24 mouse cellular contexts compared by ENCODE assay signal in genomic region chr15:100156781-100157470, GRCm38 (mm10).
DNase-seq lines count a peak whose midpoint lies in the region; ATAC-seq lines count a peak whose summit lies in the region.
"Had no signal": no experiment of that assay in that cellular context is flagged by ENCODE, and none has a peak within 500 bp of the region (broad histone marks: within the 10 kb centered on the region; RNA-seq: fewer than 3 reads in every experiment).

No protein-coding gene starts in this region.

- intact Hi-C loops in gastrocnemius, postnatal 36 days (cut with DNase I) = no loop called here

- H3K4me1 ChIP-seq in heart, embryonic 16.5 days (ENCODE audit: control insufficient read depth, insufficient read depth, low read length) = peaks cover 6% of the 10 kb centered on the region
- H3K4me1 ChIP-seq: megakaryocyte, embryonic 14.5 days; midbrain, embryonic 15.5 days; neural tube, embryonic 13.5 days had no signal

- H3K4me3 ChIP-seq in heart, embryonic 16.5 days (ENCODE audit: low read length) = no peak overlapping the region
- H3K4me3 ChIP-seq: megakaryocyte, embryonic 14.5 days; midbrain, embryonic 15.5 days; myocyte; neural tube, embryonic 13.5 days had no signal

- peak overlapping the region; percentile 46; the same call in 1 of the 2 replicates for H3K27ac ChIP-seq in heart, embryonic 16.5 days (ENCODE audit: low read length)
- H3K27ac ChIP-seq: hindbrain, embryonic 14.5 days; liver, embryonic 14.5 days; midbrain, embryonic 15.5 days; neural tube, embryonic 13.5 days had no signal

- ATAC-seq in heart, embryonic 16.5 days (replicated peaks; ENCODE audit: extremely low read depth, insufficient read depth, low FRiP score) = peak; percentile 37; the same call in 1 of the 2 replicates
- no peak for ATAC-seq in megakaryocyte-erythroid progenitor cell, adult 5-6 weeks (replicated peaks; ENCODE audit: low FRiP score, low TSS enrichment, poor library complexity, severe bottlenecking)
- ATAC-seq: forebrain, embryonic 14.5 days; inflammation-experienced regulatory T-cells, adult 6 months; midbrain, embryonic 15.5 days had no signal

- WGBS in heart, embryonic 16.5 days = 67% methylated on average over 10 of the region's 10 CpGs

- no peak overlapping the region for H3K9ac ChIP-seq in heart, embryonic 16.5 days (ENCODE audit: low read length)
- H3K9ac ChIP-seq: hindbrain, embryonic 14.5 days; liver, embryonic 14.5 days; lung, embryonic 14.5 days; midbrain, embryonic 15.5 days; neural tube, embryonic 13.5 days had no signal

- H3K27me3 ChIP-seq in heart, embryonic 16.5 days (ENCODE audit: control insufficient read depth, insufficient read depth, low read length) = no peaks in the 10 kb centered on the region
- H3K27me3 ChIP-seq: megakaryocyte, embryonic 14.5 days; midbrain, embryonic 15.5 days; neural tube, embryonic 13.5 days had no signal

- H3K9me3 ChIP-seq in heart, embryonic 16.5 days (replicated peaks; ENCODE audit: control insufficient read depth, low read length) = no peaks in the 10 kb centered on the region
- H3K9me3 ChIP-seq: megakaryocyte, embryonic 14.5 days; midbrain, embryonic 15.5 days; neural tube, embryonic 13.5 days had no signal

- H3K36me3 ChIP-seq in heart, embryonic 16.5 days (ENCODE audit: control insufficient read depth, insufficient read depth) = peaks cover 22% of the 10 kb centered on the region

- H3K4me2 ChIP-seq in heart, embryonic 16.5 days (ENCODE audit: low read depth, low read length) = no peak overlapping the region
- H3K4me2 ChIP-seq: hindbrain, embryonic 14.5 days; lung, embryonic 14.5 days; midbrain, embryonic 15.5 days; neural tube, embryonic 13.5 days had no signal

- DNase-seq in gastrocnemius, adult 18-20 months (ENCODE audit: low spot score) = peak; percentile 33
- DNase-seq in gastrocnemius, postnatal 36 days = no peak
- DNase-seq in heart, adult 9 months (ENCODE audit: low spot score in 2 of 2) = no peak
- peak; percentile 45 for DNase-seq in gastrocnemius, postnatal 25 days
- peak; percentile 38 for DNase-seq in skeletal muscle tissue, adult 2 months (ENCODE audit: low read depth, low spot score)
- DNase-seq in urinary bladder, postnatal 25 days (ENCODE audit: low spot score) = no peak
- DNase-seq: adrenal gland, postnatal 10 days; cerebellum, adult 2 months; cerebellum, postnatal 25 days; heart, postnatal 4 days; kidney, postnatal 25 days; lung, embryonic 14.5 days; retina, postnatal 1 day; thymus, postnatal 25 days had no signal

Comparison
In these comparisons a context has a peak if more than half of its experiments do, and no peak if none do; other contexts are left out.
1. DNase-seq: peak in gastrocnemius, adult 18-20 months (single experiment), gastrocnemius, postnatal 25 days (single experiment) and skeletal muscle tissue, adult 2 months (single experiment); none in gastrocnemius, postnatal 36 days (0 of 2), heart, adult 9 months (0 of 2) and urinary bladder, postnatal 25 days (single experiment).